Mouse (Mus musculus) small intestine, adult 2 months (tissue): ENCODE data around the gene Rab37.

Experiments used
- CTCF ChIP-seq: fragments of 200-500 bp; IDR thresholded peaks from 2 replicates; pipeline ENCODE4 v1.5.1; 2012; ENCODE audit warnings: low read depth, mild to moderate bottlenecking, control low read depth, inconsistent platforms, low read length, moderate library complexity, mixed read lengths; ENCODE audit not compliant: insufficient replicate concordance, insufficient read length; ENCODE audit errors: extremely low read depth
- POLR2A ChIP-seq: fragments of 200-500 bp; IDR thresholded peaks from 2 replicates; pipeline ENCODE4 v1.6.1; 2012; ENCODE audit warnings: low read depth, mild to moderate bottlenecking, control low read depth, inconsistent platforms, low read length, moderate library complexity

DNA sequence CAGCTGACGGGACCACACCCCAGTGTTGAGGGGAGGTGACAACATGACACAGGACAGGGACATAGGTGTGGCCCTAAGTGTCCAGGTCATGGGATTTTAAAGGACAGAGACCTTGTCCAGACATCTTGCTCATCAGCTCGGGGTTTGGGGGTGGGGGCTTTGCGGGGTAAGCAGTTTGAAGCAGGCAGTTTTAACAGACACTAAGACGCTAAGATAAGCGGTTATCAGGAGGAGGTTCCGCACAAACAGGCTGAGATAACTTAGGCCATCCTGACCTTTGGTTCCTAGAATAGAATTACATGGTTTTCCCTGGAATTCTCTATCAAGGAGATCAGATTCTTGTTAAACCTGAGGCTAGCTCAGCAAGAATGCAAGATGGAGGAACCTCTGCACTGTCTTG lies 103.5 kb downstream of the Rab37 start:
- TF ChIP-seq CTCF (no peak), POLR2A (no peak)
